Mouse (Mus musculus) myocyte (in vitro differentiated cells): ENCODE results near the gene Acoxl.

Source experiments
- E2F4 ChIP-seq: IDR thresholded peaks from one replicate; pipeline ENCODE4 v1.6.1; 2011; ENCODE audit warnings: mild to moderate bottlenecking, control low read depth, moderate library complexity; ENCODE audit not compliant: insufficient read depth
- MAX ChIP-seq: IDR thresholded peaks from one replicate; pipeline ENCODE4 v1.6.1; 2011; ENCODE audit warnings: low read depth, mild to moderate bottlenecking, control low read depth
- MYOD1 ChIP-seq, 3 experiments: IDR thresholded peaks; one replicate each; pipeline ENCODE4 v1.6.1; 2011; ENCODE audit warnings: control low read depth in 2 of 3, low read depth in 2 of 3, mild to moderate bottlenecking in 2 of 3, moderate library complexity in 1 of 3; ENCODE audit not compliant: insufficient read length in 2 of 3, control insufficient read depth in 1 of 3
- POLR2A ChIP-seq: IDR thresholded peaks from one replicate; pipeline ENCODE4 v1.6.1; 2011; ENCODE audit warnings: low read depth, mild to moderate bottlenecking, control low read depth, moderate library complexity; ENCODE audit not compliant: insufficient read length
- POLR2AphosphoS2 ChIP-seq: IDR thresholded peaks from one replicate; pipeline ENCODE4 v1.6.1; 2011; ENCODE audit warnings: low read depth, control low read depth; ENCODE audit not compliant: insufficient read length
- TCF12 ChIP-seq: IDR thresholded peaks from one replicate; pipeline ENCODE4 v1.6.1; 2011; ENCODE audit warnings: mild to moderate bottlenecking, control low read depth; ENCODE audit not compliant: poor library complexity, insufficient read depth, severe bottlenecking
- USF1 ChIP-seq: IDR thresholded peaks from one replicate; pipeline ENCODE4 v1.6.1; 2011; ENCODE audit warnings: low read depth, mild to moderate bottlenecking, control low read depth, moderate library complexity

DNA sequence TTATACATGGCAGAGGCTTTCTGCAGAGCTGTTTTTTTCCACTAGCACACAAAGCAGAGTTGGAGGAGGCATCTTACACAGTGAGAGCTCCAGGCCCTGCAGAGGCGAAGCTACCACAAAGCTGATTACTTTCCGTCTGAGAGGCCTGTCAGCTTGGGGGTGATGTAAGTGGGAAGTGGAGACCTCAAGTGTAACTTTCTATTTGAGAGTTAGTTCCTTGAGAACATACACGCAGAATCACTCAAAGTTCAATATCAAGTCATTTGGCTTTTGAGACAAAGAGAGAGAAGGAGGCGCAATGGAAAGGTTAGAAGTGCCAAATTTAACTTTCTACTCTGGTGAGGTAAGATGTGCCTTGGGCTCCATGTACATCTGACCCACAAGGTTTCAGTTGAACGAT lies 234.3 kb downstream of the Acoxl start:
- TF ChIP-seq MYOD1 (IDR thresholded peaks at IDR 0.05; ENCODE audit: control insufficient read depth in 1 of 3, insufficient read length in 2 of 3, low read depth in 2 of 3) (no peak), MAX (no peak), USF1 (no peak), E2F4 (no peak), POLR2AphosphoS2 (no peak), TCF12 (no peak), POLR2A (no peak)
